Mouse (Mus musculus) liver, adult 2 months (tissue): ENCODE data around the gene Bcas3. TPM values are rescaled to one million over a fixed set of nuclear protein-coding genes. Genes with fewer than 3 reads are reported as not detected.

ENCODE experiments used
- DNase-seq: peaks from one replicate; pipeline ENCODE4 v3.0.0-alpha.2; 2011; ENCODE audit warnings: low read depth, low spot score; ENCODE audit errors: extremely low read depth
- H3K27ac ChIP-seq: fragments of 200-500 bp; replicated peaks from 2 replicates; pipeline ENCODE4 v1.5.1; 2012; ENCODE audit warnings: low read depth, mild to moderate bottlenecking, control low read depth, inconsistent platforms, low read length; ENCODE audit not compliant: insufficient read depth
- H3K27me3 ChIP-seq: fragments of 200-500 bp; 2 replicates; pipeline ENCODE4 v1.6.1; 2012; ENCODE audit warnings: mild to moderate bottlenecking, moderate library complexity, low read length, inconsistent platforms; ENCODE audit not compliant: control insufficient read depth, insufficient read depth
- H3K36me3 ChIP-seq: fragments of 200-500 bp; 2 replicates; pipeline ENCODE4 v1.6.1; 2012; ENCODE audit warnings: low read length, inconsistent platforms; ENCODE audit not compliant: control insufficient read depth, insufficient read depth
- H3K4me1 ChIP-seq: fragments of 200-500 bp; 2 replicates; pipeline ENCODE4 v1.6.1; 2011; ENCODE audit warnings: low read length; ENCODE audit not compliant: control insufficient read depth, insufficient read depth
- H3K4me3 ChIP-seq: fragments of 200-500 bp; 2 replicates; pipeline ENCODE4 v1.5.1; 2011; ENCODE audit warnings: low read depth, mild to moderate bottlenecking, control low read depth, low read length, moderate library complexity; ENCODE audit not compliant: insufficient read depth
- H3K79me2 ChIP-seq: fragments of 200-500 bp; 2 replicates; pipeline ENCODE4 v1.6.1; 2012; ENCODE audit warnings: inconsistent platforms, mild to moderate bottlenecking, low read length, moderate library complexity; ENCODE audit not compliant: control insufficient read depth, insufficient read depth
- H3K9ac ChIP-seq: fragments of 200-500 bp; 2 replicates; pipeline ENCODE4 v1.6.1; 2012; ENCODE audit warnings: low read depth, mild to moderate bottlenecking, control low read depth, inconsistent platforms, low read length
- CTCF ChIP-seq: fragments of 200-500 bp; IDR thresholded peaks from 2 replicates; pipeline ENCODE4 v1.5.1; 2011; ENCODE audit warnings: low read depth, low read length, control low read depth
- POLR2A ChIP-seq: fragments of 200-500 bp; IDR thresholded peaks from 2 replicates; pipeline ENCODE4 v1.6.1; 2011; ENCODE audit warnings: low read length, control low read depth; ENCODE audit not compliant: insufficient read depth; ENCODE audit errors: extremely low read depth
- WGBS: fragments of 180-500 bp; shearing (Covaris S2); methylation state at CpG from one replicate; pipeline ENCODE4 v1.1.7; 2018; 5-methylcytosine and 5-hydroxymethylcytosine counted together
- polyA plus RNA-seq: library from polyadenylated mRNA; depleted of rRNA; stranded (reverse); fragments of >200 nt; gene quantifications from 2 replicates; pipeline ENCODE4 v1.2.3, GENCODE M21; 2012
- total RNA-seq: library from RNA; depleted of rRNA; stranded (reverse); fragments of >200 nt; gene quantifications from 2 replicates; pipeline ENCODE4 v1.2.3, GENCODE M21; 2014

Gene Bcas3
- total and polyA plus RNA-seq, 2 experiments = 16.5 to 21.4 TPM

DNA sequence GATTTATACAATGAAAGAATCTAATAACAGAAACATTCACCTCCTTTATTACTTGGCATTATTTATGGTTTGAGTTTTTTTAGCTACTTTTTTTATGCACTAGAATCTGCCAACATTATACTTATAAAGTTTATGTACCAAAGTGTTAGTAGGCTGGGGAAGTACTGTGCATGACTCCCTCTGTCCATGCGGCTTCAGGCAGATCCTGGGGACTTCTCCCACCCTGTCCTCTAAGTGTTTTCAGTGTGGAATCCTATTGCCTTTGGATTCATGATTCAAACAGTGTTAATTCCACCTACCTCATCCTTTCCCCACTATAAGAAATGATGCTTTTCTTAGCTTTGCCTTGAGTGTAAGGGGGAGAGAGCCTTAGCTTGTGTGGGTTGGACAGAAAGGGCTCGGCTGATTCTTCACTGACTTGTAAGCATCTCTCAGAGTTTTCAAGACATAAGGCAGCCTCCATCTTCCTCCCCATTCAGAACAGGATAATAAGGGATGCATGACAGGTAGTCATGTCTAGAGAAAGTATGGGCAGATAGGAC is 402.6 kb downstream of the Bcas3 start:
- Histone ChIP-seq H3K79me2 (no peaks in the 10 kb centered on the region), H3K27ac (no peak overlapping the region), H3K27me3 (no peaks in the 10 kb centered on the region), H3K4me1 (no peaks in the 10 kb centered on the region), H3K36me3 (no peaks in the 10 kb centered on the region), H3K9ac (no peak overlapping the region), H3K4me3 (no peak overlapping the region)
- WGBS = 90% methylated on average over 2 of the region's 2 CpGs
- no peak for DNase-seq
- TF ChIP-seq POLR2A (no peak), CTCF (no peak)

DNA sequence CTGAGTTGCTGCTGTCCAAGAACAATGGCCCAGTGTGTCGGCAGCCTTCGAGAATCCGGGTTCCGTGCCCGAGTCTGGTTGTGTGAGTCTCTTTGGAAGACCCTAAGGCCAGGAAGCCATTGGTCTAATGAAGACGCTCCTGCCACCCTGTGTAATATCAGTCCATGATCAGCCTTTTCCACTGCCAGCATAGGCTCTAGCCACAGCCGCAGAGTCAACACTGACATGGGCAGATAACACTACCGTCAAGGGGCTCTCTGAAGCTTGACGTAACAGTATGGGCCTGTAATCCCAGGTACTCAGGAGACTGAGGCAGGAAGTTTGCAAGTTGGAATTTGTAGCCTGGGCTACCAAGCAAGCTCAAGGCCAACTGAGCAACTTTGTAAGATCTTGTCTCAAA is 405.9 kb downstream of the Bcas3 start:
- no peak for TF ChIP-seq POLR2A
- TF ChIP-seq CTCF = no peak
- no peaks in the 10 kb centered on the region for H3K27me3 ChIP-seq
- DNase-seq = no peak
- H3K4me3 ChIP-seq = no peak overlapping the region
- H3K36me3 ChIP-seq = no peaks in the 10 kb centered on the region
- no peaks in the 10 kb centered on the region for H3K4me1 ChIP-seq
- H3K79me2 ChIP-seq = no peaks in the 10 kb centered on the region
- no peak overlapping the region for H3K27ac ChIP-seq
- H3K9ac ChIP-seq = no peak overlapping the region
- 98% methylated on average over 9 of the region's 9 CpGs for WGBS

DNA sequence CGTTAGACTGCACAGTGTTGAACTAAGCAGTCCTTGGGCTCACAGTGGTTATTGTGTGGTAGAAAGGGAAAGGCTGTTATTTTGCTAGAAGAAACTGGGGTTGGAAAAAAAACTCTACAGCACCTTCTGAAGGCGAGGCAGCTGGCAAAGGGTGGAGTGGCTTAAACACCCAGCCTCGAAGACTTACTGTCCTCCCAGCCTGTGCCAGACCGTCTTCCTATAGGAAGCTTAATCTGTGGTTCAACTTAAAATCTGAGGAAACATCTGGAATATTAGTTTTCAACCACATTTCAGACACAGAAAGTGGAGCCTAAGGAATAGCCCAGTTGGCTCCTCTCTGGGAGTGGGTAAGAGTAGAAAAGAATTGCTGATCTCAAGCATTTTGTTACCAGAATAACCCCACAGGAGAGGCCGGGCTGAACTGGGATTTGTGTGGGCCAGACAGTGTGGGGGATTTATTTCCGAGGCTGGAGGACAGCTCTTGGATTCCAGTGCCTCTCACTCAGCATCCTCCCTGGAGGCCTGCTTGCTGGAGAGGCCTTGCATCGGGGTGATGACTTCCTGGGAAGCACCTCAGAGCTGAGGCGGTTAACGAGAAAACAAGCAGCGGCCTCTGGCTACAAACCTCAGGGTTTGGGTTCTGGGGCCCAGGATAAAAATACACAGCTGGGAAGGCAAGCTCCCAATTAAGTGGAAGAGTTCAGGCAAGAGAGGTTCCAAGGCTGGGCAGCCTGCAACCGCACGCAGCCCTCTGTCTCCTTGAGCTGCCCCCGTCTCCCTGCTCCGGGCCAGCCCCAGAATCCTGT is 406.9 kb downstream of the Bcas3 start:
- no peak for DNase-seq
- 85% methylated on average over 14 of the region's 14 CpGs for WGBS
- Histone ChIP-seq H3K36me3 (no peaks in the 10 kb centered on the region), H3K79me2 (no peaks in the 10 kb centered on the region), H3K27ac (no peak overlapping the region), H3K4me3 (no peak overlapping the region), H3K4me1 (no peaks in the 10 kb centered on the region), H3K9ac (no peak overlapping the region), H3K27me3 (no peaks in the 10 kb centered on the region)
- TF ChIP-seq CTCF (no peak), POLR2A (no peak)

DNA sequence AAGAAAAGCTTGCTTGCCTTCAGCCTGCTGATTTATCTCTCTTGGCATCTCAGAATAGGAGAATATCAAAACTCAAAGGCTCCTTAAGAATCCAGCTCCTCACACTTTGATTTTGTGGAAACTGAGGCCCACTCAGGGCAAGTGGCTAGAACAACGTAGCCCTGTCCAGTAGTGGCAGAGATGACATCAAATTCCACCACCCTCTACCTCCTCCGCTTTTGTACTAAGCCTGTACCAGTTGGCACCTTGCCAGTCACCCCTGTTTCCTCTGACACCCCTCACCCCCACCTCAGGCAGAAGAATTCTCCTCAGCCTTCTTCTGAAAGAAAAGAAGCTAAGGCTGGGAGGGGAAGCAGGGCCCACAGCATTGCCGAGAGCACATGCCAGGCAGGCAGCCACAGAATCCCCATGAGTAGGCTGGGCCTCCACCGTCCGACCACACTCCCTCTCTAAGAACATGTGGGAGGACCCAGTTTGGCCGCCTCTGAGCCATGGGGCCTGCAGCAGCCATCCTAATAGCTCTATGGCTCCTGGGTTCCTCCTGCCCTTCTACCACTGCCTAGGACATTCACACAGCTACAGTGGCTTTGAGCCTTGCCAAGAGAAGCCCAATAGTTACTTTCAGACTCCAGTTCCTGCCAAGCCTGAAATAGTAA is 407.6 kb downstream of the Bcas3 start:
- Histone ChIP-seq H3K79me2 (no peaks in the 10 kb centered on the region), H3K4me1 (no peaks in the 10 kb centered on the region; the same call in 1 of the 2 replicates), H3K36me3 (no peaks in the 10 kb centered on the region), H3K27ac (no peak overlapping the region), H3K27me3 (no peaks in the 10 kb centered on the region), H3K9ac (no peak overlapping the region), H3K4me3 (no peak overlapping the region)
- peak; percentile 30 for DNase-seq
- TF ChIP-seq CTCF (no peak), POLR2A (no peak)
- WGBS = 86% methylated on average over 6 of the region's 6 CpGs

DNA sequence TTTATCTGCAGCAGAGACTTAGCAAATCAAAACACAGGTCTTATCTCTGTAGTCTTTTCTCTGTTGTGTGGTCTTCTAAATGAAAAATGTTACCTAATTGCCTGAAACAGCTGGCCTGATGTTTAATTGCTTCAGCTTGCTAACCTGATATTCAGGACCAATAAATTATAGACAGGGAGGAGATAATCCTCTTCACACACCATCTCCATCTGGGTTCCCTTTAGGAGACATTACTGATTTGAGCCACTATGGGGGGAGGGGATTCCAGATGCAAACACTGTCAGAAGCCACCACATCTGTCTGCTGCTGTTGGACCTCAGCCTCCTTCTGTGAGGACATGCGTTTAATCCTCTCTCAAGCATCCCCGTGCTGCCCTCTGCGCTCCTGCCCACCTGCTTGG is 408.2 kb downstream of the Bcas3 start:
- H3K27me3 ChIP-seq = no peaks in the 10 kb centered on the region
- 94% methylated on average over 3 of the region's 3 CpGs for WGBS
- DNase-seq = no peak
- no peaks in the 10 kb centered on the region for H3K79me2 ChIP-seq
- H3K27ac ChIP-seq = no peak overlapping the region
- H3K9ac ChIP-seq = no peak overlapping the region
- H3K36me3 ChIP-seq = no peaks in the 10 kb centered on the region
- no peak overlapping the region for H3K4me3 ChIP-seq
- H3K4me1 ChIP-seq = no peaks in the 10 kb centered on the region; the same call in 1 of the 2 replicates
- no peak for TF ChIP-seq POLR2A
- TF ChIP-seq CTCF = no peak
